Mouse (Mus musculus): ENCODE data around the gene Sirt1. TPM values are rescaled to one million over a fixed set of nuclear protein-coding genes. Genes with fewer than 3 reads are reported as not detected.
"Not testable (repeated sequence)": the region's sequence is repeated elsewhere in the genome, so short reads cannot be mapped to it uniquely, and the experiment has no call there.

The Sirt1 gene
- total RNA-seq (2021) = 10 to 100 TPM; 14.6 to 17.8 TPM
- long read RNA-seq, experiment 1, transcript Sirt1-201 (9 exons, 3,905 nt) = major isoform, 5 of 9 reads
- long read RNA-seq, experiment 1, partial matches to known transcripts = 0 of 9 reads
- long read RNA-seq, experiment 1, other reads (novel, unspliced or antisense) = 2 of 9 reads
- long read RNA-seq, experiment 2, partial matches to known transcripts = 1 of 6 reads
- long read RNA-seq, experiment 2, other reads (novel, unspliced or antisense) = 1 of 6 reads

DNA sequence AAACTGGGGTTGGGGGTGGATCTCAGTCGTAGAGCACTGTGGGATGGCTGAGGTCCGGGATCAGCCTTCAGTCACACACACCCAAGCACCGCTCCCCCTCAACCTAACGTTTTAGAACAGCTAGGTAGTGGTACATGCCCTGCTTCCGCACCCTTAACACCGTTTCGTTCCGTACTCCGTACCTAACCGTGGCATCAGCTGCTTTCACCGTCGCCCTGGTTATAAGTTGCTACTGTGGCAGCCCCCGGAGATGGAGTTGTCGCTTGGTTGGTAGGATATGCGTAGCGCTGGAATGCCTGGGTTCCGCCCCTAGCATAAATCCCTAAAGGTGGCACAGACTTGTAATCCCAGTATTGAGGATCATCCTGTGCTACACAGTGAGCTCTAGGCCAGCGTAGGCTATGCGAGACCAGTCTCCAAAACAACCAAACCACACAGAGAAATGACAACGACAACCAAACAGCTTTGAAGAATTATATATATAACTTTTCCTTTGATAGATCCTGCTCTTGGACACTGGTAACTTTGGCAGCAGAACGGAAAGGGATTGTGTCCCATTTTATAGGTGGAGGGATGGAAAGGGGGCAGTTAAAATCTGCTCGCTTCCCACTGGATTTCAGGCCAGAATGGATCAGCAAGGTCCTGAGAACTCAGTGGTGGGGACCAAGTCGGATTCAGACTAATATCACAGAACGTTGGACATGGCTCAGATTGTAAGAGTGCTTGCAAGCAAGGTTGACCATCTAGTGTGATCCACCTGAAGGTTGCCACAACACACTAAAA, at the start of gene Sirt1:
Sirt1 (minus strand) TSS at position 207 of the 783 bp plus-strand sequence.
- peak in 1 of 2 experiments; percentile 19 for DNase-seq (ENCODE audit: low spot score in 2 of 2)

DNA sequence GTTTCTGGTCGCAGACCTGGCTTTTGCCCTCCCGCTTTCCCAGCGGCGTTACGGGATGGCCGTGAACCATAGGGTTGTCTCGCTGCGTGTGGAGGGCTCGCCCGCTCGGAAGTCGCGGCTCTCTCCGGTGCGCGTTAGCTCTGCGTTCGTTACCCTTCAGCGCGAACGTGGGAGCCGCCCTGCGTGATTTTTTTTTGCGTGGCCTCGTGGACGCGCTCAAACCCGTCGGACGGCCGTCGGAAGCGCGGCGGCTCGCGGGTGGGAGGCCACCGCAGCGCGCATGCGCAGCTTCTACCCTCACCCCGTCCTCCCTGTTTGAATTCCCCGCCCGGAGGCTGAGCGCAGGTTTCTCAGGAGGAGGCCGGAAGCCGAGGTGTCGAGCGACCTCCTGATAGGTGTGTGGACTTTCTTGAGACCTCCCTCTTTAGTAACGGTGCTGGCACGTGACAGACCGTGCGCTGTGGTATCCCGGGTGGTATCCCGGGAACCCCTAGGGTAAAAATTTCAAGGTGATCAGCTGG, 48.3 kb upstream of the Sirt1 start, which contains the start of gene Ctnna3:
Ctnna3 (plus strand) TSS at position 314 of the 521 bp plus-strand sequence.
- DNase-seq (ENCODE audit: low spot score in 2 of 2) = peak; percentile 77

DNA sequence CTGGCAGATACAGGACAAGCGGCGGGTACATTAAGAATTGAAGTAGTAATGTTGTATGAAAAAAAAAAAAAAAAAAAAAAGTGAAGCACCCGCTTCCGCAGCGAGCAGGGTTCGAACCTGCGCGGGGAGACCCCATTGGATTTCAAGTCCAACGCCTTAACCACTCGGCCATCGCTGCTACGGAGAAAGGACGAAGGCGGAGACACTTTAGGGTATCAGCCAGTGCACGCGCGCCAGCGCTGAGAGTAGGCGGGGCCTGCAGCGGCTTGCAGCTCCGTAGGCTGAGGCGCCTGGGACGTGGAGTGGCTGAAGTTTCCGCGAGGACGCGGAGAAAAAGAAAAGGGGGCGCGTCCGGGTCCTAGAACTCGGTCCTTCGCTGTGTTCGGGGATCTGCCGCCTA, 47.9 kb upstream of the Sirt1 start:
- DNase-seq (ENCODE audit: low spot score in 2 of 2) = peak; percentile 100

DNA sequence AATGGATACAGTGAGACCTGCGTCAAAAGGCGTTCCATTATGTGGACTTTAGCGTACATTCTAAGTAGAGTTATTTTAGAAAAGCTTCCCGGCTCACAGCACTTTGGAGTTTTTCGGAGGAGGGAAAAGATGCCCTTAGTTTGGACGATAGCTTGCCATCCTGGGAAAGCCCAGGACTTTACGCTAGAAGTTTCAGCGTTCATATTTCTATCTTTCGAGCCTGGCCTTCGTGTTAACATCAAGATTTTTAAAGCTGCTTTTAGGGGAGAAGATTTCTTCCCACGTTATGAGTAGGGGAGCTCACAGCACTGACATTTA, 47.5 kb upstream of the Sirt1 start:
- no peak for DNase-seq (ENCODE audit: low spot score in 2 of 2)

DNA sequence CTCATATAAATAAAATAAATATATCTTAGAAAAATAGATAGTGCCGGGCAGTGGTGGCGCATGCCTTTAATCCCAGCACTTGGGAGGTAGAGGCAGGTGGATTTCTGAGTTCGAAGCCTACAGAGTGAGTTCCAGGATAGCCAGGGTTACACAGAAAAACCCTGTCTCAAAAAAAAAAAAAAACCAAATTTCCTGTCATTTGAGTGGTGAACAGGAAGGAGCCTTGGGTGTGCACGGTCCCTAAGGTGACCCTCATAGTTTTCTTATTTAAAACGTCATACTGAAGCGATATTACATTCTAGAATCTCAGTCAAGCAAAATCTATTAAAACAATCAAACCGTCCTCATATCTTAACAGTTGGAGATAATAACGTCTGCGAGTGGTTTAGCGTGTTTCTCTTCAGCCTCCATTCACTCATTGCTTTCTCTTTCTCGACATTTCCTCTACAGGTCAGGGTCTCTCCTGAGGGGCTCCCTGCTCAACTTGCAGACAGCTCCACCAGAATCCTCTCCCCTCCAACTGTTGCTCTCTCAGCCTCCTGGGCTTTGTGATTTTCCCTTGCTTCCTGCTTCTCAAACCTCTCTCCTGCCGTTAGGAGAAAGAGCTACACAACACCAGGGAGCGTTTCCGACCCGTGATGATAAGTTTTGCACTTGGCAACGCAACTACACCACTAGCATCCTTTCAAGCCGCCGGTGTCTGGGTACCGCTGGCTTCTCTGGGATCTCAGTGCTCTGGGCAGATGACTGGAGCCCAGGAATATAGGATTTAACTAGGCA, 46.9 kb upstream of the Sirt1 start:
- peak; percentile 18 to 27 for DNase-seq (ENCODE audit: low spot score in 2 of 2)

DNA sequence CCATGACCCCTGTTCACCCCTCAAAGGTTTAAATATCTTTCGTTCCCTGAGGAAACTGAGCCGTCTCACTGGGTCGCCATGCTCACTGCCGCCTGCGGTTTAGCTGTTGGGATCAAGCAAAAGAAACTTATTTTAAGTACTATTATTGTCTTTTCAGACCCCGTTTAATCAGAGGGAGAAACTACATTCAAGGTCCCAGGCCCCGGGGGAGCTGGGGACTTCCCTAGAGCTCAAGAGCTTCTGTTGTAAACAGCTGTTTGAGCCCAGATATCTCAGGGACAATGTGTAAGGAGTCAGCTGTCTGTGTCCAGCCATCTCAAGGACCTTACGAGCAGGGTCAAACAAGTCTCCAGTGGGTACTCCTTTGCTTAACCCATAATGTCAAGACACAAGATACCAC, 45.6 kb upstream of the Sirt1 start:
- no peak for DNase-seq (ENCODE audit: low spot score in 2 of 2)

DNA sequence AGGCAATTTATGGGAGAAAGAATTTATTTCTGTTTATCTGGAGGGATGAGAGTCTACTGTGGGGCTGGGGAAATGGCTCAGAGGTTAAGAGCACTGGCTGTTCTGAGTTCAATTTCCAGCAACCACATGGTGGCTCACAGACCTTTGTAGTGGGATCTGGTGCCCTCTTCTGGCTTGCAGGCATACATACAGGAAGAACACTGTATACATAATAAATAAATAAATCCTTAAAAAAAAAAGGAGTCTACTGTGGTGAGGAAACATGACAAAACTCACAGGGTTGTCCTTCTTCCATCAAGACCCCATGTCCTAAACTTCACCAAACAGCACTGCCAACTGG, 42.9 kb upstream of the Sirt1 start:
- peak; percentile 32 to 44 for DNase-seq (ENCODE audit: low spot score in 2 of 2)

DNA sequence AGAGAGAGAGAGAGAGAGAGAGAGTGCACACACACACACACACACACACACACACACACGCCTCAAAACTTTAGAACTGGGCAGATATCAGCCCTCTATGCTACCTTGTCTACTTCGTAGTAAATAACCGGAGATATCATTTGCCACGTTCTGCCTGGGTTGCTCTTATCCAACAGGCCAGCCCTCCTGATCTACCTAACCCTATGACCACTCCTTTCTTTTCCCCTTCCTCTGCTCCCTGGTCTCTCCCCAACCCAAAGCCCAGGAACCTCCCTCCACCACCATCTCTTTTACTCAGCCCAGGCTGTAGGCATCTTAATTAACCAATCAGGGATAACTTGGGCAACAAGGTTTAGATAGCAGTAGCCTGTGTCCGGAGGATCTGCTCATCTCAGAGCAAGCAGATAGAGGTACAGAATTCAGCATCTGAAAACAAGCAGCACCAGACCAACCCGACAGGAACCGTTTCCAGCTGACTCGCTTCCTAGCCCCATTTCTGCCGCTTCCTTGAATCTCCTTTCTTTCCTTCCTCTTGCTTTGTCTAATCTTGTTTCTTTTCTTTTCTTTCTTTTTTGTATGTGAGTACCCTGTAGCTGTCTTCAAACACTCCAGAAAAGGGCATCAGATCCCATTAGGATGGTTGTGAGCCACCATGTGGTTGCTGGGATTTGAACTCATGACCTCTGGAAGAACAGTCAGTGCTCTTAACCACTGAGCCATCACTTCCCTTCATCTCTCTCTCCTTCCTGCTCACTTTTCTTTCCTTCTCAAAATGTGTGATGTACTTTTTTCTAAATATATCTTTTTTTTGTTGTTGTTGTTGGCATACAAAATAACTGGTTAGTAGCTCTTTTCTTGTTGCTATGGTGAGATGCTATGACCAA, 42.3 kb upstream of the Sirt1 start:
- no peak for DNase-seq (ENCODE audit: low spot score in 2 of 2)

DNA sequence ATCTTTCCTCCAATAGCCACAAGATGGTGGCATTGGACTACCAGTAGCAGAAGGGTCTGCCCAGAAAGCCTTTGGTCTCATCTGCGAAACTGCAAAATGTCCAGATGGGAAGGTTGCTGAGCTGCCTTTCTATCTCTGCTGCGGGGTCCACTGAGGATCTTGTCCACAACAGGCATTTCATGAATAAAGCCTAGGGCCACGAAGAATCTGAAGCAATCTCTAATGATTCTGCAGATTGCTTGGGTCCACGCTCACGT, 41.2 kb upstream of the Sirt1 start:
- no peak for DNase-seq (ENCODE audit: low spot score in 2 of 2)

DNA sequence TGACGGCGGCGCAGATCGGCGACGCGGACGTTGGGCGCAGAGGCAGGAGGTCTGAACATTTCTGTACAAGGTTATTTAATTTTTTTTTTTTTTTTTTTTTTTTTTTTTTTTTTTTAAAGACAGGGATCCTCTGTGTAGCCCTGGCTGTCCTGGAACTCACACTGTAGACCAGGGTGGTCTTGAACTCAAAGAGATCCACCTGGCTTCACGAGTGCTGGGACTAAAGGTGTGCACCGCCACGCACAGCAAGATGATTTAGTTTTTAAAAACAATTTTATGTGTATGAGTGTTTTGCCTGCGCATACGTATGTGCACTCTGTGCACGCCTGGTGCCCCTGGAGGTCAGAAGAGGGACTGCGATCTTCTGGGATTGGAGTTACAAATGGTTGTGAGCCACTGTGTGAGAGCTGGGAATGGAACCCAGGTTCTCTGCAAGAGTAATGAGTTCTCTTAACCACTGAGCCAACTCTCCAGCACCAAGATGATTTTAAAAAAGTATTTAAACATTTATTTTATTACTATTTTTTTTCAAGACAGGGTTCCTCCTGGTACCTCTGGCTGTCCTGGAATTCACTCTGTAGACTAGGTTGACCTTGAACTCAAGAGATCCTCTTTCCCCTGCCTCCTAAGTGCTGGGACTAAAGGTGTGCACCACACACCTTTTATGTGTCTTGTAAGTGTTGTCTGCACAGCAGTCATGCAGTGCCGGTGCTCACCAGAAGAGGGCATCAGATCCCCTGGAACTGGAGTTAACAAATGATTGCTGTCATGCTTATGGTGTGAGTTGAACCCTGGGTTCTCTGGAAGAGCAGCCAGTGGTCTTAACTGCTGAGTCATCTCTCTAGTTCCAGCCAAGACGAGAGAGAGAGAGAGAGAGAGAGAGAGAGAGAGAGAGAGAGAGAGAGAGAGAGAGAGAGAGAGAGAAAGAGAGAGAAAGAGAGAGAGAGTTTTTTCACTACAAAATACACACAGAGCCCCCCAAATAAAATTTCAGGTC, 40.5 kb upstream of the Sirt1 start, which contains the start of gene Gm7075:
Gm7075 (minus strand) TSS at position 51 of the 997 bp plus-strand sequence.
- DNase-seq (ENCODE audit: low spot score in 2 of 2) = peak; percentile 56 to 61

DNA sequence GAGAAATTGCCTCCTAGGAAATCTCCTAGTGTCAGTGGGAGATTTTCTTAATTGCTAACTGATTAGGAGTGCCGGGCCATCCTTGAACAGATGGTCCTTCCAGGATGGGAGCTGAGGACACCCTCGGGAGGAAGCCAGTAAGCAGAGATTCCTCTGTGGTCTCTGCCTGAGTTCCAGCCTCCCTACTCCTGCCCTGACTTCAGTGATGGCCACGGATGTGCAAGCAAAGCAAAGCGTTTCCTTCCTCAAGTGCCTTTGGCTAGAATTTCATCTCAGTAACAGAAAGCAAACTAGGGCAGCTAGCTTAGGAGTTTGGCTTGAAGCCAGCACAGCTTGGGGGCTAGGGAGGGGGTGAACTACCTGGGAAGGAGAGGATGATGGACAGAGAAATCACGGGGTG, 35.6 kb upstream of the Sirt1 start:
- DNase-seq (ENCODE audit: low spot score in 2 of 2) = no peak

DNA sequence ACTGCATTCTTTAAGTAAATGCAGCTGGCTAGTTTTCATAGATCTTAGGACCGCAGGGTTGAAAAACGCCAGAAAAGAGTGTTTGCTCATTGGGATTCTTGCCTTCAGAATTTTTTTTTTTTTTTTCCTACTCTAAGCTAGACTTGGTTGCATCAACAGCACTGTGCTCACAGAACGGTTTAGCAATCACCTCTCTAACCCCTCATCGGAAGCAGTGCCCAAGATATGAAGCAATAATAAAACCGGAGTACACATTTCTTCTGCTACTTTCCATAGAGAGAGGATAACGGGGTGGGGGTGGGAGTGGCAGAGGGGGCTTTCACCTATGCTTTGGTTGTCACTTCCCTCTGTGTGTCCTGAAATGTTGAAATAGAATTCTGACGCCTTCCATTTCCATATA, 34.3 kb upstream of the Sirt1 start:
- no peak for DNase-seq (ENCODE audit: low spot score in 2 of 2)

DNA sequence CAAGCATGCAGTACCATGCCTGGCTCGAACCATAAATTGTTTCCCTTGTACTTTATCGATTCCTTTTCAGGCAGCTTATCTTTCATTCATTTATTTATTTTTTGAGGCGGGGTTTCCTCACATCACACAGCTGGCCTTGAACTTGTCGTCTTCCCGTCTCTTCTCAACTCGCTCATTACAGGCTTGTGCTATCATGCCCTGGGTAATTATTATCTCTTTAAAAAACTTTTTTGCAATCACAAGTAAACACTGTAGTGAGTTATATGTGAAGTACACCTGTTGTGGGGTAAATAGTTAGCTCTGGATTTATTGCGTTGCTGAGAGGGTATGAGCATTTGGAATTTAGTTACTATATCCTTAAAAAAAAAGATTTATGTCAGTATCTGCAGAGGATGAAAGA, 33.8 kb upstream of the Sirt1 start:
- no peak for DNase-seq (ENCODE audit: low spot score in 2 of 2)

DNA sequence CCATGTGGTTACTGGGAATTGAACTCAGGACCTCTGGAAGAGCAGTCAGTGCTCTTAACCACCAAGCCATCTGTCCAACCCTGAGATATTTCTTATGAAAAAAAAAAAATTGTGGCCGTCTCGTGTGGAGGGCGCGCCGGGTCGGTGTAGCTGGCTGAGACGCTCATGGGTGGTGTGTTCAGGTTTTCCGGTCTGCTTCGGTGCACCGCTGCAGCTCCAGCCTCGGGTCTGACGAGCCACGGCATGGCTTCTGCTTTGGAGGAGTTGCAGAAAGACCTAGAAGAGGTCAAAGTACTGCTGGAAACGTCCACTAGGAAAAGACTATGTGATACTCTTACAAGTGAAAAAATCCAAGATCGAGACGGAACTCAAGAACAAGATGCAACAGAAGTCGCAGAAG, 31.3 kb upstream of the Sirt1 start:
- no peak for DNase-seq (ENCODE audit: low spot score in 2 of 2)

DNA sequence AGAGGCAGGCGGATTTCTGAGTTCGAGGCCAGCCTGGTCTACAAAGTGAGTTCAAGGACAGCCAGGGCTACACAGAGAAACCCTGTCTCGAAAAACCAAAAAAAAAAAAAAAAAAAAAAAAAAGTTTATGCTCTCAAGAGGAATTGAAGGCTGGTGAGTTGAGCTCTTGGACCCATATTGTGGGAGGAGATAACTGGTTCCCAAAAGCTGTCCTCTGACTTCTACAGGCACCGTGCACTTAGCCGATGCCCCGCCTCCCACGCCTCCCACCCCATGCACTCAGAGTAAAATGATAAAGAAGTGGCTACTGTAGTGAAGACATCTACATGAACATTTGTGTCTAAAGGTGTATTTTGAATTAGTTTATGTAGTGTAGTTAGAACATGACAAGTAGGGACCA, 30.2 kb upstream of the Sirt1 start:
- DNase-seq (ENCODE audit: low spot score in 2 of 2) = not testable (repeated sequence)

DNA sequence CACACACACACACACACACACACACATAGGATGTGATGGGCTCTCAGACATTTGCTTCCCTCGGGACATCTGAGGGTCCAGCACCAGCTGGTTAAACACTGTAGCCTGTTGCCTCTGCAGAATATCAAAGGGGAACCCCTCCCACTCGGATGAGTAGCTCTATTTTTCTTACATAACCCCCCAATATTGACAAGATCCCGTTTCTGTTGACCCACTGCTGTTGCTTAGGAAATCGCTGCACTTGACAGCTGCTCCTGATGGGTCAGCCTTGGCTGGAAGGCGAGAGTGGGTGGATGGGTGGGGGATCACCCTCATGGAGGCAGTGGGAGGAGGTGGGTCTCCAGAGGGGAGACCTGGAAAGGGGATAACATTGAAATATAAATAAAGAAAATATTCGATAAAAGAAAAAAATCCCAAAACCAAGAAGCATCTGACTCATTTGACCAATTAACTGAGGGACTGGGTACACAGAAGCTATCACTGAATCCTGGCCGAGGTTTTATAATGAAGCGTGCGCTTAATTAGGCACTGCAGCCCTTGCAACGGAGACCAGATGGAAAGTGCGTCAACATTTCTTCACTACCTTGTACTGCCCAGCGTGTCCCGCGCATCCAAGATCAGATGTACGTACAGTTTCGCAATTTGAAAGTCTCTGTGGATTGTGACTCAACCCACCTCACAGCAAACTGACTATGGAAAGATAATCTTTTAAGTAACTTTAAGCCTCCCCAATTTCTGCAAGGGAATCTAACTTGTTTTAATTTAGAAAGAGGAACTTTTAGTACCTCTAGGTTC, 28.9 kb upstream of the Sirt1 start:
- no peak for DNase-seq (ENCODE audit: low spot score in 2 of 2)

DNA sequence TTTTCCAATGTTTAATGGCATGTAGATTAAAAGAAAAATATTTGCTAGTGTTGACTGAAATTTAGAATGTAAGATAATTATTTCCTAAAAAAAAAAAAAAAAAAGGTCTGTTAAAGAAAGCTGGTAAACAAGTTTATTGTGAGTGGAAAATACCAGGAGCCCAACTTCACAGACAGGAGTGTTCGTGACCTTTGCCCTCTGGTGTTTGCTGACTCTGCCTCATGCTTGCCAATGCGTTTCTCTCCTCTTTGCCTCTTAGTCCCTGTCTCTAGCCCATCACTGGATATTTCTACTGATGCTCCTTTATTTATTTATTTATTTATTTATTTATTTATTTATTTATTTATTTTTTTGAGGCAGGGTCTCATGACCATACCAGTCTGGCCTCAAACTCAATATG, 22.1 kb upstream of the Sirt1 start:
- no peak for DNase-seq (ENCODE audit: low spot score in 2 of 2)

DNA sequence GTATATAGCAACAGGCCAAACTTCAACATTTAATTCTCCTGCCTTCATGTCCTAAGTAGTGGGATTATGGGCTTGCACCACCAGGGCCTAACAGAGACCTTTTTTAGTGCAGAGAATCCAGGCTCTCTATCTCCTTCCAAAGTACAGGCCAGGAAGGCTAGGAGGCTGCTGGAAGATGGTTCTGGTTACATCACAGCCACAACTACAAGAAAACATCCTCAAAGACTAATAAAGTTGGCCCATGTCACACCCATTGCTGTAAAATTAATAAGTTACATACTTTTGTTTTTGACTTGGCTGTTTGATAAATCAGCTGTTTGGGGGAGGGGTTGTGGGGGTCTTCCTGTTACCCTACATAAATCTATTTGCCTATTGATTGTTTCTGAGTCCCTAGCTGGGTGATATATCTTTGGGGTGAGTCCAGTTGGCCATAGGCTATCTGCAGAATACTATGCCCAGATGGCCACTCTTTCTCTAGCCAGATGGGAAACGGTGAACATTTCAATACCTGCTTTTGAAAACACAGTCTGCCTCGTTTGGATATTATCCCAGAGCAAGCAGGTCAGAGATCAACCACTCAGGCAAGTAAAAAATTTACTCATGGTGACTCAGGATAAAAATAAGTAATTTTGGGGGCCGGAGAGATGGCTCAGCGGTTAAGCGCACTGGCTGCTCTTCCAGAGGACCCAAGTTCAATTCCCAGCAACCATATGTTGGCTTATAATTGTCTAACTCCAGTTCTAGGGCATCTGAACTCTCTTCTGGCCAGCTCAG, 21.4 kb upstream of the Sirt1 start:
- no peak for DNase-seq (ENCODE audit: low spot score in 2 of 2)

Data from adrenal gland, adult 18-20 months (tissue).